Mouse (Mus musculus) left cerebral cortex, postnatal 25 days (tissue): ENCODE data around the gene Zfp91. TPM values are rescaled to one million over a fixed set of nuclear protein-coding genes. Genes with fewer than 3 reads are reported as not detected.

Experiments used
- DNase-seq, 2 experiments: peaks; one replicate each; pipeline ENCODE4 v3.0.0; 2022; ENCODE audit warnings: low spot score in 2 of 2, mixed read lengths in 1 of 2
- intact Hi-C: fragments of 180-260 bp; cut with DNase I; formaldehyde crosslinking; loops from one replicate; pipeline ENCODE4 v1.15.1; 2025
- total RNA-seq, 2 experiments: library from RNA; stranded (reverse); gene quantifications; 2 replicates each; pipeline ENCODE4 v1.2.3; 2021

The Zfp91 gene
- total RNA-seq, 2 experiments from 2014 or later: 94.5 to 98.0 TPM

DNA sequence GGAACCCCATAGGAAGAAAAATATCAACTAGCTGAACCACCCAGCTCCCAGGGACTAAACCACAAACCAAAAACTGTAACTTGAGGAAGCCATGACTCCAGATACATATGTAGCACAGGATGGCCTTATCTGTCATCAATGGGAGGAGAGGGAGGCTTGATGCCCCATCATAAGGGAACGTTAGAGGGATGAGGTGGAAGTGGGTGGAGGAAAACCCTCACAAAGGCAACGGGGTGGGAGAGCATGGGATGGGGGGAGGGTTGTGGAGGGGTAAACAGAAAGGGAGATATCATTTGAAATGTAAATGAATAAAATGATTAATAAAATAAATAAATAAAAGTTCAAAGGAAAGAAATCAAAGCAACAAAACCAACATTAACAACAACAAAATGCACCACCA, 75.5 kb downstream of the Zfp91 start:
- intact Hi-C loops: no loop called here
- no peak for DNase-seq

DNA sequence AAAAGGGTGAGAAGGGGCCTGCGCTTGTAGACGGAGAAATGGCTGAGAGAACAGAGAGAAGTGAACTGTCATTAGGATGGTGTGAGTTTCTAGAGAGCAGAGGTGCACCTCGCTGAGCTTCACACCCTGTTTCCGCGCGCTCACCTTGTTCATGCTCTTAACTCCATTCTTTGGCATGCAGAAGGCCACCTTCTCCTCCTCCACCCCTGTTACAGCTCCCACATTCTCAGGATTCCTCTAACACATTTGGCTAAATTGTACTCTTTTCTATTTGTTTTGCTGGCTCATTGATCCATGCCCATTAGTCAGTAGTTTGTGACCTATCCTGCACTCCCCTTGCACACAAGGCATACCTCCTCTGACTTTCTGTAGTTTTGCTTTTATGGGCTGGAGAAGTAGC, 76.7 kb downstream of the Zfp91 start:
- DNase-seq: no peak
- intact Hi-C loops: no loop called here

Other genes with a start within 250 kb of the Zfp91 start
- gene Gm4952, start 196.2 kb downstream of the Zfp91 start, total RNA-seq: under 1 TPM in 1 of 2 experiments, not detected in 1; 0.14 TPM
- not detected for gene Glyat, start 162.8 kb downstream of the Zfp91 start, total RNA-seq
- gene Olfr1442, start 125.7 kb downstream of the Zfp91 start, total RNA-seq: not detected
- gene Olfr1443, start 118.0 kb downstream of the Zfp91 start, total RNA-seq: not detected
- not detected for gene Keg1, start 100.3 kb downstream of the Zfp91 start, total RNA-seq
- gene Cntf, start 30.5 kb downstream of the Zfp91 start, total RNA-seq: 1 to 10 TPM; 2.6 to 3.6 TPM
- gene Lpxn, start 67 bp upstream of the Zfp91 start, total RNA-seq: 1 to 10 TPM; 1.4 to 2.0 TPM
- not detected for gene Gm5244, start 50.6 kb upstream of the Zfp91 start, total RNA-seq
- gene Olfr1444, start 61.2 kb upstream of the Zfp91 start, total RNA-seq: not detected
- gene Olfr1445, start 87.7 kb upstream of the Zfp91 start, total RNA-seq: not detected
- not detected for gene Olfr1446, start 97.4 kb upstream of the Zfp91 start, total RNA-seq
- not detected for gene Olfr1447, start 107.6 kb upstream of the Zfp91 start, total RNA-seq
- not detected for gene Olfr1448, start 128.3 kb upstream of the Zfp91 start, total RNA-seq
- not detected for gene Olfr1449, start 134.7 kb upstream of the Zfp91 start, total RNA-seq
- gene Olfr1450, start 154.1 kb upstream of the Zfp91 start, total RNA-seq: not detected
- gene Olfr1451, start 198.9 kb upstream of the Zfp91 start, total RNA-seq: not detected
- not detected for gene Olfr1453, start 232.2 kb upstream of the Zfp91 start, total RNA-seq